Mouse (Mus musculus): ENCODE data around the gene Kcnk13. TPM values are rescaled to one million over a fixed set of nuclear protein-coding genes. Genes with fewer than 3 reads are reported as not detected.

Kcnk13 gene
- polyA plus RNA-seq, 1 experiment from 2014 or later: 0.41 TPM

- ATAC-seq (ENCODE audit: insufficient read depth, low FRiP score, low read depth): no peak
- H3K9ac ChIP-seq: no peak overlapping the region
- H3K27ac ChIP-seq: no peak overlapping the region
- no peak overlapping the region for H3K4me2 ChIP-seq
- 70% methylated on average over 7 of the region's 7 CpGs for whole genome bisulfite sequencing
- H3K27me3 ChIP-seq (replicated peaks): no peaks in the 10 kb centered on the region
- H3K36me3 ChIP-seq: no peaks in the 10 kb centered on the region
- no peaks in the 10 kb centered on the region for H3K9me3 ChIP-seq
- no peaks in the 10 kb centered on the region for H3K4me1 ChIP-seq
- no peak overlapping the region for H3K4me3 ChIP-seq (replicated peaks)
Measured at GRCm38 (mm10) chr12:100026715-100027245, 62.5 kb downstream of the Kcnk13 start.

DNA sequence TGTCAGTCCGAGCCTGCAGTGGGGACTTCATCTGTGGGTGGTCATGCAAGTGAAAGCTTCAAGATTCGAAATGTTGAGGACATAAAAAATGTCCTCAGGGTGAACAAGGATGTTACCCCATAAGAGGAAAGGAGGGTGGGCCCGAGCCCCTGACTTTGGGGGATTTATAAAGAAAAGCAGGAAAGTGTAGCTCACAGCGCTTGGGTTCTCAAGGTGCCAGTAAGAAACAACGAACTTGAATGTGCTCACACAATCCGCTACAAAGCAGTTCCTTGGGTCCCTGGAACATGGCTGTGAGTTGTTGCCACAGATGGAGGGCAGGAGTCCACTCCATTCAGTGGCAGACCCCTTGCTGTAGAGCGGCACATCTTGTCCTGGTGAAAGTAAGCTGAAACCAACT lies 63.0 kb downstream of the Kcnk13 start:
- WGBS: 78% methylated on average over 7 of the region's 7 CpGs
- no peak overlapping the region for H3K4me2 ChIP-seq
- no peak overlapping the region for H3K4me3 ChIP-seq (replicated peaks)
- no peak overlapping the region for H3K9ac ChIP-seq
- no peaks in the 10 kb centered on the region for H3K27me3 ChIP-seq (replicated peaks)
- H3K4me1 ChIP-seq: no peaks in the 10 kb centered on the region
- no peaks in the 10 kb centered on the region for H3K9me3 ChIP-seq
- no peak overlapping the region for H3K27ac ChIP-seq
- H3K36me3 ChIP-seq: no peaks in the 10 kb centered on the region
- ATAC-seq (ENCODE audit: insufficient read depth, low FRiP score, low read depth): no peak

GRCm38 (mm10) chr12:100031681-100032080 lies 67.4 kb downstream of the Kcnk13 start:
- Histone ChIP-seq H3K27me3 (replicated peaks) (no peaks in the 10 kb centered on the region), H3K4me3 (replicated peaks) (no peak overlapping the region), H3K27ac (no peak overlapping the region), H3K9me3 (no peaks in the 10 kb centered on the region), H3K4me2 (no peak overlapping the region), H3K9ac (no peak overlapping the region), H3K4me1 (no peaks in the 10 kb centered on the region), H3K36me3 (no peaks in the 10 kb centered on the region)
- WGBS: 76% methylated on average over 5 of the region's 5 CpGs
- no peak for ATAC-seq (ENCODE audit: insufficient read depth, low FRiP score, low read depth)

GRCm38 (mm10) chr12:100032521-100032920 lies 68.2 kb downstream of the Kcnk13 start:
- Histone ChIP-seq H3K27me3 (replicated peaks) (no peaks in the 10 kb centered on the region), H3K4me3 (replicated peaks) (no peak overlapping the region), H3K9ac (no peak overlapping the region), H3K36me3 (no peaks in the 10 kb centered on the region), H3K4me1 (no peaks in the 10 kb centered on the region), H3K27ac (no peak overlapping the region), H3K9me3 (no peaks in the 10 kb centered on the region), H3K4me2 (no peak overlapping the region)
- WGBS: 81% methylated on average over 4 of the region's 4 CpGs
- ATAC-seq (ENCODE audit: insufficient read depth, low FRiP score, low read depth): no peak

DNA sequence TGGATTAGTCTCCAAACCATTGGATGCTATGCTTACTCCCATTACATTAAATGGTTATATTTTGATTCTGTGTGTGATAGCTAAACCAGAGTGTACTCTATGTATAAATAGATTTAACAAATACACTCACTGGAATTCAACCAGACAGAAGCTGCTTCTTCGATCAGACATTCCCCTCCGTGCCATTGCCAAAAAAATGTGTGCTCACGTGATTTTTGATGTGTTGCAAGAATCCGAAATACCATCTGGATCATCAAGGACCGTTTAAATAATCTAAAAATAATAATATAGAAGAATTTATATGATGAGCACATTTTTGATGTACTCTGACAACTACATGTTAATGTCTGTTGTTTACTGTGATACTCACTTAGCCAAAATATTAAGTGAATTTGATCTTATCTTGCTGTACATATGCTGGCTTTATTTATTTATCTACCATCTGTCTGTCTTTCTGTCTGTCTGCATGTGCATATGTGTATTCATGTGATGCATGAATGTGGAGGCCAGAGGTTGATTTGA lies 74.5 kb downstream of the Kcnk13 start:
- Histone ChIP-seq H3K27me3 (replicated peaks) (no peaks in the 10 kb centered on the region), H3K4me1 (no peaks in the 10 kb centered on the region), H3K27ac (no peak overlapping the region), H3K9ac (no peak overlapping the region), H3K4me2 (no peak overlapping the region), H3K4me3 (replicated peaks) (no peak overlapping the region), H3K36me3 (no peaks in the 10 kb centered on the region), H3K9me3 (no peaks in the 10 kb centered on the region)
- ATAC-seq (ENCODE audit: insufficient read depth, low FRiP score, low read depth): no peak
- WGBS: 80% methylated on average over 5 of the region's 5 CpGs

DNA sequence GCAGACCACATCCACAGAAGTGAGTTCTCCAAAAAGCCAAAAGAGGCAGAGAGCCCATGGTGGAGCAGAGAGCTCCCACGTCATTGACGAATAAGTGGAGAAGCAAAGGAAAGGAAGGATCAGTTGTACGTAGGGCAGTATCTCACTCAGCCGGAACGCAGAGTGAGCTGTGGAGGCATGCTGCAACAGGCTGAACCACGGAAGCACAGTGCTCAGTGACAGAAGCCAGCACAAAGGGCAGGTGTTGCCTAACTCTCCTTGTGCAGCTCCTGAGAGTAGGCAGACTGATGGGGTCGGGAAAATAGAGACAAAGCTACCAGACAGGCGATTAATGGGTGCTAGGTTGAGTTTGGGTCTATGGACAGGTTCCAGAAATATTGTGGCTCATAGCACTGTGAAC lies 77.8 kb downstream of the Kcnk13 start:
- H3K4me2 ChIP-seq: no peak overlapping the region
- H3K27ac ChIP-seq: no peak overlapping the region
- H3K36me3 ChIP-seq: no peaks in the 10 kb centered on the region
- H3K4me3 ChIP-seq (replicated peaks): no peak overlapping the region
- H3K4me1 ChIP-seq: no peaks in the 10 kb centered on the region
- H3K9ac ChIP-seq: no peak overlapping the region
- 59% methylated on average over 8 of the region's 8 CpGs for WGBS
- no peak for ATAC-seq (ENCODE audit: insufficient read depth, low FRiP score, low read depth)
- H3K27me3 ChIP-seq (replicated peaks): no peaks in the 10 kb centered on the region
- H3K9me3 ChIP-seq: no peaks in the 10 kb centered on the region

DNA sequence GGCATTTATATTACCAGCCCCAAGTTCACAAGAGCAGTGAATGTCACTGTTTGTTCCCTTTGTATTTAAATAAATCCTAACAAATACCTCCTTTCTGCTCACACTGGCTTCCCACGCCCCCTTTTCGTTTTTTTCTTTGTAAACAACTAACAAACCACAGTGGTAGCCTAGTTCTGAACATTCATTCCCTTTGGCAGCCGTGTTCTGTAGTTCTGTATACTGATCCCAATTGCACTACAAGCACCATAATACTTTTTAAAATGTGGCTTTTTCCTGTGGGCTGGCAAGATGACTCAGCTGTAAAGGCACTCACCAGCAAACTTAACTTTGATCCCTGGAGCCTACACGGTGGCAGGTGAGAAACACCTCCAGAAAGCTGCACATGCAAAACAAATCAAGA lies 80.4 kb downstream of the Kcnk13 start:
- H3K27ac ChIP-seq: no peak overlapping the region
- WGBS: 46% methylated on average over 4 of the region's 4 CpGs
- H3K9me3 ChIP-seq: no peaks in the 10 kb centered on the region
- H3K9ac ChIP-seq: no peak overlapping the region
- no peaks in the 10 kb centered on the region for H3K4me1 ChIP-seq
- H3K4me2 ChIP-seq: no peak overlapping the region
- no peak for ATAC-seq (ENCODE audit: insufficient read depth, low FRiP score, low read depth)
- H3K27me3 ChIP-seq (replicated peaks): no peaks in the 10 kb centered on the region
- no peaks in the 10 kb centered on the region for H3K36me3 ChIP-seq
- no peak overlapping the region for H3K4me3 ChIP-seq (replicated peaks)

DNA sequence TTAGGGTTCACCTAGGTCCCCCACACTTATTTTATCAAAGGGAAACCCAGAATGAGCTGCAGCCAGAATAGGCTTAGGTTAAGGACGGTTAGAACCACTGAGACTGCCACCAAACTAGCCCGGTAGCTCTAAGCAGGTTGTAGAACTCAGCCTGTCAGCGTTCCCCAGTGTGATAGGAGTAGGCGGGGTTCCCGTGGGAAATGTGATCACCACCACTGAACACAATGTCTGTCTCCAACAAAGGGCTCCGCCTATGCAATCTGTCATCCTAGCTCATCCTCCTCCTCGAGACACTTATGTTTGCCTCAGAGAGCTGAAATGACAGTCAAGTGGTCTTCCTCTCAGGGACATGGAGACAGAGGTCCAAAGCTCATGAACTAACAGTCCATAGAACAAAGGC lies 86.3 kb downstream of the Kcnk13 start:
- no peak overlapping the region for H3K4me2 ChIP-seq
- ATAC-seq (ENCODE audit: insufficient read depth, low FRiP score, low read depth): no peak
- 60% methylated on average over 7 of the region's 7 CpGs for WGBS
- no peaks in the 10 kb centered on the region for H3K27me3 ChIP-seq (replicated peaks)
- no peak overlapping the region for H3K27ac ChIP-seq
- no peaks in the 10 kb centered on the region for H3K4me1 ChIP-seq
- H3K9me3 ChIP-seq: no peaks in the 10 kb centered on the region
- H3K9ac ChIP-seq: no peak overlapping the region
- H3K36me3 ChIP-seq: no peaks in the 10 kb centered on the region
- no peak overlapping the region for H3K4me3 ChIP-seq (replicated peaks)

DNA sequence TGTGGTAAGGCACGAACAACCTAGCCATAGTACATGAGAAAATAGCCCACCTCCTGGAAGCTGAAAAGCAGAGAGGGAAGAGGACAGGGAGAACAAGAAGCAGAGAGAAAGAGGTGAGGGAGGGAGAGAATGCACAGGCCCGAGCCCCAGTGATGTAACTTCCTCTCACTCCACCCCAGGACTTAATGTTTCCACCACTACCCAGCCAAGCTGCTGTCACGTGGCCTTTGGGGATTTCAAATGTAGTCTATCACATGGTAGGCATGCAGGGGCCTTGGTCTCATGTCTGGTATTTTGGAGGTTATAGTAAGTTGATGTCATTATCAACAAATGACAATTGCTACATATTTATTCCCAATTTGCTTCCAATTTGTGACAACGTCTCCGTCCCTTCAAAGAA lies 89.3 kb downstream of the Kcnk13 start:
- H3K27me3 ChIP-seq (replicated peaks): no peaks in the 10 kb centered on the region
- whole genome bisulfite sequencing: 77% methylated on average over 5 of the region's 5 CpGs

DNA sequence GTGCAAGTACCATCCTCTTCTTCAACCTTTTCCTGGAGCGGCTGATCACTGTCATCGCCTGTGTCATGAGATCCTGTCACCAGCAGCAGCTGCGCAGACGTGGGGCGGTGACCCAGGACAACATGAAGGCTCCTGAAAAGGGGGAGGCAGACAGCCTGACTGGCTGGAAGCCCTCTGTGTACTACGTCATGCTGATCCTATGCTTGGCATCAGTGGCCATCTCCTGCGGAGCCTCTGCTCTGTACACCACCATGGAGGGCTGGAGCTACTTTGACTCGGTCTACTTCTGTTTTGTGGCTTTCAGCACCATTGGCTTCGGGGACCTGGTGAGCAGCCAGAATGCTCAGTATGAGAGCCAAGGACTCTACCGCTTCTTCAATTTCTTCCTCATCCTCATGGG lies 96.8 kb downstream of the Kcnk13 start:
- H3K27me3 ChIP-seq (replicated peaks): no peaks in the 10 kb centered on the region
- no peak for ATAC-seq (ENCODE audit: insufficient read depth, low FRiP score, low read depth)
- H3K4me3 ChIP-seq (replicated peaks): no peak overlapping the region
- H3K9me3 ChIP-seq: no peaks in the 10 kb centered on the region
- H3K27ac ChIP-seq: no peak overlapping the region
- no peak overlapping the region for H3K4me2 ChIP-seq
- H3K4me1 ChIP-seq: no peaks in the 10 kb centered on the region
- no peak overlapping the region for H3K9ac ChIP-seq
- WGBS: 92% methylated on average over 10 of the region's 10 CpGs
- H3K36me3 ChIP-seq: no peaks in the 10 kb centered on the region

More for the DNA sequence above, 89.3 kb downstream of the Kcnk13 start:
- Histone ChIP-seq H3K9me3 (no peaks in the 10 kb centered on the region), H3K36me3 (no peaks in the 10 kb centered on the region), H3K4me1 (no peaks in the 10 kb centered on the region), H3K4me3 (replicated peaks) (no peak overlapping the region), H3K9ac (no peak overlapping the region), H3K4me2 (no peak overlapping the region), H3K27ac (no peak overlapping the region)
- ATAC-seq (ENCODE audit: insufficient read depth, low FRiP score, low read depth): no peak

DNA sequence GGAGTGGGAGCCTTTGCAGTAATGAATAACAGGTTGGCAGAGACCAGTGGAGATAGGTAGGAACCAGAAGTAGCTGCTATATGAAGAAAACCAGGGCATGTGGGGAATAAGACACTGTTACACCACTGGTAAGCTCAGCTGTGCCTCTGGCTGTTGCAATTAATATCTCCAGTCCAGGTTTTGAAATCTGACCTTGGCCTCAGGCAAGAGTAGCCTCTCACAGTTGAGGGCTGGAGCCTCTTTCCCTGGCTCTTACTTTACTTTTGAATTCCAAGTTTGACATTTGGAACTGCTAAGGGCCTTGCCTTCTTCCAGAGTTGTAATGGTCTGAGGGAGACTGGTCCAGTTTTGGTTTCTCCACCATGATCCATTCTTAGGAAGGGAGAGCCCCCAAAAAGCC lies 97.5 kb downstream of the Kcnk13 start:
- no peaks in the 10 kb centered on the region for H3K36me3 ChIP-seq
- no peaks in the 10 kb centered on the region for H3K4me1 ChIP-seq
- no peaks in the 10 kb centered on the region for H3K9me3 ChIP-seq
- H3K4me2 ChIP-seq: no peak overlapping the region
- H3K27ac ChIP-seq: no peak overlapping the region
- no peak overlapping the region for H3K4me3 ChIP-seq (replicated peaks)
- no peak for ATAC-seq (ENCODE audit: insufficient read depth, low FRiP score, low read depth)
- no peaks in the 10 kb centered on the region for H3K27me3 ChIP-seq (replicated peaks)
- H3K9ac ChIP-seq: no peak overlapping the region

- H3K4me2 ChIP-seq: no peak overlapping the region
- H3K9ac ChIP-seq: no peak overlapping the region
- H3K36me3 ChIP-seq: no peaks in the 10 kb centered on the region
- H3K4me3 ChIP-seq (replicated peaks): no peak overlapping the region
- no peak for ATAC-seq (ENCODE audit: insufficient read depth, low FRiP score, low read depth)
- no peak overlapping the region for H3K27ac ChIP-seq
- WGBS: 67% methylated on average over 3 of the region's 3 CpGs
- H3K9me3 ChIP-seq: no peaks in the 10 kb centered on the region
- H3K4me1 ChIP-seq: no peaks in the 10 kb centered on the region
- H3K27me3 ChIP-seq (replicated peaks): no peaks in the 10 kb centered on the region
Measured at GRCm38 (mm10) chr12:100062584-100062983, 98.3 kb downstream of the Kcnk13 start.

DNA sequence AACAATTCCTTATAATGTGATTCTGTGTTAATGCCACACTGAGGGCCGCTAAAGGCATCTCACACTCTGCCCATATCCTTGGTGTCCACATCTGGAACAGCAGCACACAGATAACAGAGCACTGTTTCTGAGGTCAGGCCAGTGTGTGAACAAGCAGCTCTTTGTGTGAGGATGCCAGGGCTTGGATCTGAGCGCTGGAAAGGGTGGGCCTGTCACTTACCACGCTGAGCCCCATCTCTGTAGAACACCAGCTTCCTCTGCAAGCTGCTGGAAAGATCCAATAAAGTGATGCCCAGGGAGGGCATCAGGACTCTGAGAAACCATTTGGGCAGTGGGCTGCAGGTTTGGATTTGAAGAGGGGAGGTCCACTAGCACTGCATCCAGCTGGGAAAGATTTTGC lies 100.8 kb downstream of the Kcnk13 start:
- Histone ChIP-seq H3K4me3 (replicated peaks) (no peak overlapping the region), H3K9me3 (no peaks in the 10 kb centered on the region), H3K4me1 (no peaks in the 10 kb centered on the region), H3K4me2 (no peak overlapping the region), H3K9ac (no peak overlapping the region), H3K27ac (no peak overlapping the region), H3K27me3 (replicated peaks) (no peaks in the 10 kb centered on the region), H3K36me3 (no peaks in the 10 kb centered on the region)
- ATAC-seq (ENCODE audit: insufficient read depth, low FRiP score, low read depth): no peak
- WGBS: 72% methylated on average over 3 of the region's 3 CpGs
